Mouse (Mus musculus) CD4-positive, CD25-positive, alpha-beta regulatory T cell, adult 2 months (primary cell): Measurements from ENCODE around the gene Ghsr.

ENCODE experiments used
- DNase-seq: peaks from one replicate; pipeline ENCODE4 v3.0.0-alpha.2; 2012; ENCODE audit warnings: low read depth, low spot score

Ghsr gene

DNA sequence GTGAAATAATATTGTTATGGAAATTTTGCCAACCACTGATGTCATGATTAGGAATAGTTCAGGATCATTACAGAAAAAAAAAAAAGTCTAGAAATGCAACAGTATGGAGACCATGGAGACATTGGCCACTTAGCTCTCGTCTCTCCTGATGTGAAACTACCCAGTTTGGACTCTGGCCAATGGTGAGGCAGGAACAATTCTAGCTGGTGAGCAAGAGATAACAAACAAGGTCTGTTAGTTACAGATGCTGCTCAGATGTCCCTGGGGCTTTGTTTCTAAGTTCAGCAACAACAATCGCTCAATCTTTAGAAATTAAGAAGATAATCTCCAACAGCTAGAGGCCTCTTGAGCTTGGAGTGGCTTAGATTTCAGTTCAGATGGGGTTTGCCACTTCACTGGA, 37.4 kb downstream of the Ghsr start:
- no peak for DNase-seq

- no peak for DNase-seq
These were observed 40.1 kb downstream of the Ghsr start for GRCm38 (mm10) chr3:27411286-27411685.

DNA sequence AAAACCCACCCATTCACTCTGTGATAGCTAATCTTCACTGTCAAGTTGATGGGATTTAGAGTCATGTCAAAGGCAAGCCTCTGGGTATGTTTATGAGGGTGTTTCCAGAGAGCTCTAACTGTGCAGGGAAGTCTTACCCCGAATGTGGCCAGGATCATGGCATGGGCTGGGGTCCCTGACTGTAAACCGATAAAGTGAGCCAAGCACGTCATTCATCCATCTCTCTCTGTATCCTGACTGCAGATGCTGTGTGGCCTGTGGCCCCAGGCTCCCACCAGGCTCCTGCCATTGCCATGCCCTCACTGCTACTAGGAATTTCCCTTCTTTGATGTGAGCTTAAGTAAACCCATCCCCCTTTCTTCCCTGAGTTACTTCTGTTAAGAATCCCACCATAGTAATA, 42.4 kb downstream of the Ghsr start:
- DNase-seq: no peak

DNA sequence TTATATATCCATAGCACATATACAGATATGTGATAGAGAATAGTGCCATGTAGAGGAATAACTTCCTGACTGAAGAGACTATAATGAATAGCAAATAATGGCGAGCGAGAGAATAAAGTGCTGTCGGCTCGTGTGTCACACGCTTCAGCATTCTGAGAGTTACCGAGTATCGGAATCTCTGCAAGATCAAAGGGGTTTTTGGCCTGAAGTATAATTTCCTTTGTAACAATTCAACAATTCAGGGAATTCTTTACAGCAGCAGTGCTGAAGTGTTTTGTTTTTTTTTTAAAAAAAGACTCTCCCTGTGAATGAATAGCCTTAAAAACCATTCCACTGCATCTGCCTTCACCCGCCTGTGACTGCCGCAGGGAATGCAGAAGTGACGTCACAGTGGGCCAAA, 45.6 kb downstream of the Ghsr start:
- no peak for DNase-seq

DNA sequence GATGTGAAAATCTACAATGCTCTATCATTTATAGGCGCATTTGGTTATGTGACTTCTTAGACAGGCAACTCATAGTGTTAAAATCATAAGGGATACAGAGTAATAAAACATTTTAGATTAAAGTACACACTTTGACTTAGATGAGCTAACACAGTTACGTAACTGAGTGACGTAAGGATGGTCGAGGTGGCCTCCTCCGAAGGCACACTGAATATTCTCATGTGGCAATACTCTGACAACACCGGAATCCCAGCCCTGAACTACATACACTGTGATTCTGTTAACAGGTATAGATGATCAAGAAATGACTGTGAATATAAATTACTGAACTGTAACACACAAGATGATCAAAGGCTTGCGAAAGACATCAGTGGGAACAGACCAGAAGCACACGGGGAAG, 47.5 kb downstream of the Ghsr start:
- DNase-seq: no peak

DNA sequence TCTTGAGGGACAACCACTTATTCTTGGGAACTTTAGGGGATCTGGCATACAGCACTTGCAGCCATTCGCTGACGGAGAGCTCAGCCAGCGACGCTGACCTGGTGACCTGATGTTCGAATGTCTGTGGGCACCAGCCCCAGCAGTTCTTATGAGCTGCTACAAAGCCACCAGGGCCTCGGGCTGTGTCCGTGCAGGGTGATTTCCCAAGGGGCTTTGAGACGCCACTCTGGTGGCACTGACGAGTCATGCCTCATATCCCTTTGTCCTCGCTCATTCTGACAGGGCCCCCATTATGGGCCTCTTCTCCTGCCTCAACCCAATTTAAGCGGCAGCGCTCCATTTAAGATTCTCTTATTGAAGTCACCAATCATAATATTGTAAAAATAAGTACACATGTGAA, 50.8 kb downstream of the Ghsr start:
- DNase-seq: no peak

GRCm38 (mm10) chr3:27422521-27422920, 51.4 kb downstream of the Ghsr start:
- no peak for DNase-seq

- DNase-seq: no peak
These were observed 53.0 kb downstream of the Ghsr start for GRCm38 (mm10) chr3:27424049-27424667.

DNA sequence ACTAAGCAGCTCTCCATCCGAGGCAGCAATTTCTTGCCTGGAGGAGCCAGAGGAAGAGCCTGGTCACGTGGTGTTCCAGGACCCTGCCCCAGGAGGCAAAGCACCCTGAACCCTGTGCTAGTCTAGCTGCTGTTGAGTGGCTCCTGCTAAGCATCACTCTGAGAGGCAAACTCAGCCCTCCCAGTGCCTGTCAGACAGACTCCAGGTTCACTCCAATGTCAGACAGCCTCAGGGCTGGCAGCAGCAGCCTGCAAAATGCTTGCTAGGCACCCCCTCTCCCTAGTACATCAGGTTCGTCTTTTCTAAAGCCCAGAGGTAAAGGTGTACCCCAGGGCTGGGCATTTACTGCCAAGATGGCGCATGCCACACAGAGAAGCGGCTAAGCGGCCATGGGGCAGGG, 56.3 kb downstream of the Ghsr start:
- no peak for DNase-seq
